Mouse (Mus musculus): ENCODE results near the gene Mpped2. TPM values are rescaled to one million over a fixed set of nuclear protein-coding genes. Genes with fewer than 3 reads are reported as not detected.
A peak's percentile ranks its signal among the peaks of the same experiment; 100 is the strongest.

Mpped2 gene
- total and polyA plus RNA-seq, 2 experiments from 2014 or later = 42.6 to 79.4 TPM

DNA sequence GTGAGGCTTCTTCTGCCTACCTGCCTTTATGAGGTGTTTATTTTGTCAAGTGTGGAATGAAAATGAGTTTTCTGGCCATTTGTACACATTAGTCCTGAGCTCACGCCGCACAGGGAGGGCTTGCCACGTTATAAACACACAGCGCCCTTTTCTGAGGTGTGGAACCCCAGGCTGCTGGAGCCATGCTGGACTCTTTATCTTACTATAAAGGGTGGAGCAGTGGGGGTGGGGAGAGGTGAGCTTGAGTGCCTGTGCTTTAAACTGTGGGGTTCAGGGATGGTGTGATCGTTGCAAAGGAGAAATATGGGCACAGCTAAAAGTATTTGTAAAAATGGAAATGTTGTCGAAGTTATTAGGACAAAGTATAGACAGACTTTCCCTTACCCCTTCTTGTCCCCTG is 18.4 kb downstream of the Mpped2 start:
- DNase-seq (ENCODE audit: low spot score) (no peak), ATAC-seq (ENCODE audit: low FRiP score) (no peak)
- Histone ChIP-seq H3K9me3 (ENCODE audit: low read length) (no peaks in the 10 kb centered on the region), H3K4me2 (ENCODE audit: low read depth, low read length, poor library complexity, severe bottlenecking) (no peak overlapping the region), H3K36me3 (ENCODE audit: insufficient read depth, low read length) (no peaks in the 10 kb centered on the region), H3K9ac (replicated peaks; ENCODE audit: low read length, poor library complexity, severe bottlenecking) (no peak overlapping the region), H3K4me1 (ENCODE audit: insufficient read depth, low read length) (0 out of 2 replicates have a peak, but pooled peaks cover 4% of the 10 kb centered on the region), H3K27me3 (ENCODE audit: insufficient read depth, low read length) (no peaks in the 10 kb centered on the region), H3K27ac (ENCODE audit: low read depth, low read length) (no peak overlapping the region), H3K4me3 (ENCODE audit: low read depth, low read length) (no peak overlapping the region)
- no peak for TF ChIP-seq CTCF (IDR thresholded peaks at IDR 0.05)
- WGBS = 63% methylated on average over 6 of the region's 6 CpGs

DNA sequence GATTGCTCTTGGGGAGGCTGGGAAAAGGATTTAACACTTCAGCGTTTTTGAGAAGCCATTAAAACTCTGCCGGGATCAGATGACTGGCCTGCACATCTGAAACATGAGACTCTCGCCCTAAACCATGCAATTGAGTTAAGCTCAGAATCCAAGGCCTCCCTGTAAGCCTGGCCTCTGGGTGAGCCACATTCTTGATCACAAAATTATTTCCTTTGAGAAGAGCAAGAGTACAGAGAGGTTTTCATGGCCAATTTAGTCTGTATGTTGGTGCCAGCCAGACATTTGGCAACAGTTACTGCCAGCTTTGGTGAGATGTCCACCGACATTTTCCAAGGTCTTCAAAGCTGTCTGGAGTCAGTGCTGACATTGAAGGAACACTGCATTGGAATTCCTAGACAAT is 20.1 kb downstream of the Mpped2 start:
- H3K4me2 ChIP-seq (ENCODE audit: low read depth, low read length, poor library complexity, severe bottlenecking) = no peak overlapping the region
- H3K27ac ChIP-seq (ENCODE audit: low read depth, low read length) = no peak overlapping the region
- no peak for TF ChIP-seq CTCF (IDR thresholded peaks at IDR 0.05)
- no peaks in the 10 kb centered on the region for H3K27me3 ChIP-seq (ENCODE audit: insufficient read depth, low read length)
- WGBS = 30% methylated on average over 4 of the region's 4 CpGs
- H3K9ac ChIP-seq (replicated peaks; ENCODE audit: low read length, poor library complexity, severe bottlenecking) = no peak overlapping the region
- H3K4me1 ChIP-seq (ENCODE audit: insufficient read depth, low read length) = 0 out of 2 replicates have a peak, but pooled peaks cover 4% of the 10 kb centered on the region
- no peak overlapping the region for H3K4me3 ChIP-seq (ENCODE audit: low read depth, low read length)
- no peak for ATAC-seq (ENCODE audit: low FRiP score)
- H3K36me3 ChIP-seq (ENCODE audit: insufficient read depth, low read length) = no peaks in the 10 kb centered on the region
- DNase-seq (ENCODE audit: low spot score) = no peak
- no peaks in the 10 kb centered on the region for H3K9me3 ChIP-seq (ENCODE audit: low read length)

DNA sequence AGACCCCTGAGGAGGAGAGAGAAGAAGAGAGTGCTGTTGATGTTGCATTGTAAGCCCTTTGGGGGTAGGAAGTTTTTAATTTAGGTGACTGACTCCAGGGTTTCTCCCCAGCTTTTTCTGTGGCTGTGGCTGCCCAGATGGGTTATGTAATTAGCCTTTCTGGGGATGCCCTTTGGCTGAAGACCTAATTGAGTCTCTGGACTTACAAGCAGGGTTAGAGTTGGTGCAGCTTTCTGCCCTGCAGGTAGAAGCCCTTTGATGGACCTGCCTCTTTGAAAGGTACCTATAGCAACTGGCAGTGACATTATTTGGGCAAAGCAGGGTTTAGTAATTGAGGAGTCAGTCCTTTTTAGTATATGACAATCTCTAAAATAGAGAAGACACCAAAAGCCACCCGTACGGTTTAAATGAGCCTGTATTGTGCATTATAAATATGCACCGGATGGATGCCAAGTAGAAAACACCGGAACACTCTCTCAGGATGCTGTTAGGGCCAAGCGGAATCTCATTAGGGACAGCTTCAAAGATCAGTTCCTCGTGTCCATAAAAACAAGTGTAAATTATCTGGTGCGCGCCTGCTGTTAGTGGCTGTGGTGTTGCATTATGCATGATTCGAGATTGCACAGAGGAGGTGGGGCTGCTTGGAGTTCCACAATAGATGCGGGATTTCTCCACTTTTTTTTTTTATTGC is 22.8 kb downstream of the Mpped2 start:
- TF ChIP-seq CTCF (IDR thresholded peaks at IDR 0.05) = no peak
- Histone ChIP-seq H3K4me3 (ENCODE audit: low read depth, low read length) (no peak overlapping the region), H3K4me1 (ENCODE audit: insufficient read depth, low read length) (0 out of 2 replicates have a peak, but pooled peaks cover 6% of the 10 kb centered on the region), H3K27me3 (ENCODE audit: insufficient read depth, low read length) (no peaks in the 10 kb centered on the region), H3K9ac (replicated peaks; ENCODE audit: low read length, poor library complexity, severe bottlenecking) (no peak overlapping the region), H3K36me3 (ENCODE audit: insufficient read depth, low read length) (no peaks in the 10 kb centered on the region), H3K4me2 (ENCODE audit: low read depth, low read length, poor library complexity, severe bottlenecking) (peak overlapping the region; percentile 12), H3K9me3 (ENCODE audit: low read length) (no peaks in the 10 kb centered on the region), H3K27ac (ENCODE audit: low read depth, low read length) (no peak overlapping the region)
- WGBS = 12% methylated on average over 10 of the region's 10 CpGs
- DNase-seq (ENCODE audit: low spot score) (peak; percentile 43), ATAC-seq (ENCODE audit: low FRiP score) (peak; percentile 34; the same call in 1 of the 2 replicates)

DNA sequence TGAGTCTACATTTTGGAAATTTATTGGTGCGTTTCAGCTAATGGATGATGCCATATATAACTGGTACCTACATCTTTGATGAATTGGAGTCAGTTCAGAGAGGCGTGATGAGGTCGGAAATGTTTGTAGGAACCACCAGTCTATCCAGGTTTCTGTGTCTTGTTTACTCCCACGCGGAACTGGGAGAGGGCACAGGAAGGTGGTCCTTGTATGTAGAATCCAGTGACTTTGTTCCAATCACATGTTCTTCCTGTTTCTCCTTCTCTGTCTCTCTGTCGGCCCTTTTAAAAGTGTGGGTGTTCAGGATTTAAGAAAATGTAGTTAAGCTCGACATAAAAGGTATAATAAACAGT is 23.3 kb downstream of the Mpped2 start:
- no peaks in the 10 kb centered on the region for H3K9me3 ChIP-seq (ENCODE audit: low read length)
- H3K9ac ChIP-seq (replicated peaks; ENCODE audit: low read length, poor library complexity, severe bottlenecking) = no peak overlapping the region
- H3K27ac ChIP-seq (ENCODE audit: low read depth, low read length) = no peak overlapping the region
- H3K4me3 ChIP-seq (ENCODE audit: low read depth, low read length) = no peak overlapping the region
- whole genome bisulfite sequencing = 58% methylated on average over 7 of the region's 7 CpGs
- peak overlapping the region; percentile 12 for H3K4me2 ChIP-seq (ENCODE audit: low read depth, low read length, poor library complexity, severe bottlenecking)
- ATAC-seq (ENCODE audit: low FRiP score) = no peak
- TF ChIP-seq CTCF (IDR thresholded peaks at IDR 0.05) = no peak
- no peak for DNase-seq (ENCODE audit: low spot score)
- no peaks in the 10 kb centered on the region for H3K36me3 ChIP-seq (ENCODE audit: insufficient read depth, low read length)
- 0 out of 2 replicates have a peak, but pooled peaks cover 6% of the 10 kb centered on the region for H3K4me1 ChIP-seq (ENCODE audit: insufficient read depth, low read length)
- no peaks in the 10 kb centered on the region for H3K27me3 ChIP-seq (ENCODE audit: insufficient read depth, low read length)

DNA sequence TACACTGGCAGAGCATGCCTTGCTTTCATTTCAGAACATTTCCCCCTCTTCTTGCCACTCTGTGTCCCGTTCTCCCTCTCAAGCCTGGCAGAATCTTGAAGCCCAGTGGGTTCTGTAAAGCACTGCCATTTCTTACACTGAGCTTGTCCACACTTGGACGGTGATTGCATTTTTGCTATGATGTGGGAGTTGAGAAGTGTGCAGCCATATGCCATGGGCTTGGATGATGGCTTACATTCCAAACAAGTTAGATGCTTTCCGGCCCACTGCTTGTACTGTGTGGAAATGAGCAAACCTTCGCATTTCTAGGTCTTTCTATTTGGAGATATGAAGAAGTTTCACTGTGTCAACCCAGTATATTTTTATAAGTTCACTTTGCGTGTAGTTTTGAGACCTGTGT is 25.8 kb downstream of the Mpped2 start:
- WGBS = 95% methylated on average over 5 of the region's 5 CpGs
- H3K27ac ChIP-seq (ENCODE audit: low read depth, low read length) = no peak overlapping the region
- TF ChIP-seq CTCF (IDR thresholded peaks at IDR 0.05) = no peak

GRCm38 (mm10) chr2:106719434-106719833 is 26.4 kb downstream of the Mpped2 start:
- H3K4me2 ChIP-seq (ENCODE audit: low read depth, low read length, poor library complexity, severe bottlenecking) = no peak overlapping the region
- no peak overlapping the region for H3K27ac ChIP-seq (ENCODE audit: low read depth, low read length)
- 94% methylated on average over 3 of the region's 3 CpGs for WGBS
- DNase-seq (ENCODE audit: low spot score) = no peak
- no peaks in the 10 kb centered on the region for H3K9me3 ChIP-seq (ENCODE audit: low read length)
- no peak for ATAC-seq (ENCODE audit: low FRiP score)
- H3K36me3 ChIP-seq (ENCODE audit: insufficient read depth, low read length) = no peaks in the 10 kb centered on the region
- H3K4me1 ChIP-seq (ENCODE audit: insufficient read depth, low read length) = 0 out of 2 replicates have a peak, but pooled peaks cover 6% of the 10 kb centered on the region
- no peak for TF ChIP-seq CTCF (IDR thresholded peaks at IDR 0.05)
- no peak overlapping the region for H3K4me3 ChIP-seq (ENCODE audit: low read depth, low read length)
- H3K27me3 ChIP-seq (ENCODE audit: insufficient read depth, low read length) = no peaks in the 10 kb centered on the region
- no peak overlapping the region for H3K9ac ChIP-seq (replicated peaks; ENCODE audit: low read length, poor library complexity, severe bottlenecking)

More for the DNA sequence above, 25.8 kb downstream of the Mpped2 start:
- 0 out of 2 replicates have a peak, but pooled peaks cover 6% of the 10 kb centered on the region for H3K4me1 ChIP-seq (ENCODE audit: insufficient read depth, low read length)
- H3K36me3 ChIP-seq (ENCODE audit: insufficient read depth, low read length) = no peaks in the 10 kb centered on the region
- DNase-seq (ENCODE audit: low spot score) (no peak), ATAC-seq (ENCODE audit: low FRiP score) (no peak)
- no peak overlapping the region for H3K4me3 ChIP-seq (ENCODE audit: low read depth, low read length)
- no peak overlapping the region for H3K4me2 ChIP-seq (ENCODE audit: low read depth, low read length, poor library complexity, severe bottlenecking)
- H3K27me3 ChIP-seq (ENCODE audit: insufficient read depth, low read length) = no peaks in the 10 kb centered on the region
- H3K9ac ChIP-seq (replicated peaks; ENCODE audit: low read length, poor library complexity, severe bottlenecking) = no peak overlapping the region
- H3K9me3 ChIP-seq (ENCODE audit: low read length) = no peaks in the 10 kb centered on the region

Measured in midbrain, postnatal 0 days (tissue).